In genomic region chr11:98740393-98741050, GRCm38 (mm10) we compare ENCODE assay signal across 8 mouse cellular contexts. TPM values are rescaled to one million over a fixed set of nuclear protein-coding genes. Genes with fewer than 3 reads are reported as not detected.
DNase-seq lines count a peak whose midpoint lies in the region; ATAC-seq and TF ChIP-seq lines count a peak whose summit lies in the region.

Gene Thra, plus strand, starts transcription at chr11:98740638.

- H3K36me3 ChIP-seq in E14TG2a.4 (ENCODE audit: insufficient read depth, low read length): no peaks in the 10 kb centered on the region
- H3K36me3 ChIP-seq in heart, embryonic 10.5 days: no peaks in the 10 kb centered on the region
- no peaks in the 10 kb centered on the region for H3K36me3 ChIP-seq in kidney, embryonic 15.5 days
- no peaks in the 10 kb centered on the region for H3K36me3 ChIP-seq in midbrain, postnatal 0 days (ENCODE audit: insufficient read depth, low read length)

- H3K27me3 ChIP-seq in E14TG2a.4 (ENCODE audit: insufficient read depth, low read length): peaks cover 12% of the 10 kb centered on the region
- H3K27me3 ChIP-seq in heart, embryonic 10.5 days (ENCODE audit: insufficient read depth, poor library complexity, severe bottlenecking): no peaks in the 10 kb centered on the region
- no peaks in the 10 kb centered on the region for H3K27me3 ChIP-seq in kidney, embryonic 15.5 days
- H3K27me3 ChIP-seq in midbrain, postnatal 0 days (ENCODE audit: insufficient read depth, low read length): no peaks in the 10 kb centered on the region

- H3K4me1 ChIP-seq in E14TG2a.4 (replicated peaks; ENCODE audit: low read depth, low read length): peaks cover 74% of the 10 kb centered on the region
- peaks cover 5% of the 10 kb centered on the region; the same call in 1 of the 2 replicates for H3K4me1 ChIP-seq in embryonic fibroblast, embryonic 13.5 days (ENCODE audit: control insufficient read depth, insufficient read depth, low read length)
- H3K4me1 ChIP-seq in heart, embryonic 10.5 days: peaks cover 73% of the 10 kb centered on the region
- H3K4me1 ChIP-seq in kidney, embryonic 15.5 days: peaks cover 52% of the 10 kb centered on the region
- H3K4me1 ChIP-seq in midbrain, postnatal 0 days (ENCODE audit: insufficient read depth, low read length): peaks cover 24% of the 10 kb centered on the region

- H3K27ac ChIP-seq in embryonic fibroblast, embryonic 13.5 days (ENCODE audit: insufficient read depth, low read length): peak within 1 kb of the TSS; percentile 38; the same call in 1 of the 2 replicates
- H3K27ac ChIP-seq in heart, embryonic 10.5 days: peak within 1 kb of the TSS; percentile 99
- peak within 1 kb of the TSS; percentile 95 for H3K27ac ChIP-seq in kidney, embryonic 15.5 days
- peak within 1 kb of the TSS; percentile 99 for H3K27ac ChIP-seq in midbrain, postnatal 0 days (ENCODE audit: low read depth, low read length)

- ATAC-seq in kidney, embryonic 15.5 days (replicated peaks; ENCODE audit: low FRiP score): peak; percentile 72
- peak; percentile 45; the same call in 1 of the 2 replicates for ATAC-seq in midbrain, postnatal 0 days (ENCODE audit: low FRiP score)

- TF ChIP-seq POLR2A in embryonic fibroblast, embryonic 13.5 days (IDR thresholded peaks at IDR 0.05; ENCODE audit: low read depth, low read length): peak; percentile 63; the same call in 1 of the 2 replicates

- peak; percentile 79 to 84 for DNase-seq in adrenal gland, postnatal 36 days
- peak; percentile 92 for DNase-seq in heart, embryonic 10.5 days (ENCODE audit: low spot score)
- peak; percentile 86 for DNase-seq in liver
- DNase-seq in midbrain, postnatal 0 days (ENCODE audit: low spot score): peak; percentile 83
- DNase-seq in thymus, postnatal 25 days: peak; percentile 38

- WGBS in heart, embryonic 10.5 days: 0% methylated on average over 22 of the region's 22 CpGs
- WGBS in kidney, embryonic 15.5 days: under 1% methylated on average over 22 of the region's 22 CpGs
- WGBS in midbrain, postnatal 0 days: under 1% methylated on average over 22 of the region's 22 CpGs

- peak within 1 kb of the TSS; percentile 84 for H3K4me2 ChIP-seq in kidney, embryonic 15.5 days
- H3K4me2 ChIP-seq in midbrain, postnatal 0 days (ENCODE audit: low read depth, low read length, poor library complexity, severe bottlenecking): peak within 1 kb of the TSS; percentile 94

- peak within 1 kb of the TSS; percentile 90 for H3K9ac ChIP-seq in kidney, embryonic 15.5 days
- peak within 1 kb of the TSS; percentile 99 for H3K9ac ChIP-seq in midbrain, postnatal 0 days (replicated peaks; ENCODE audit: low read length, poor library complexity, severe bottlenecking)

- peak within 1 kb of the TSS; percentile 86 for H3K4me3 ChIP-seq in E14TG2a.4 (replicated peaks; ENCODE audit: low read length)
- peak within 1 kb of the TSS; percentile 54 for H3K4me3 ChIP-seq in embryonic fibroblast, embryonic 13.5 days (ENCODE audit: insufficient read depth, low read length)
- H3K4me3 ChIP-seq in heart, embryonic 10.5 days: peak within 1 kb of the TSS; percentile 86
- peak within 1 kb of the TSS; percentile 93 for H3K4me3 ChIP-seq in kidney, embryonic 15.5 days (replicated peaks)
- peak within 1 kb of the TSS; percentile 79 for H3K4me3 ChIP-seq in midbrain, postnatal 0 days (ENCODE audit: low read depth, low read length)

- TF ChIP-seq CTCF in E14TG2a.4 (conservative IDR thresholded peaks at IDR 0.05; ENCODE audit: low read length): no peak
- TF ChIP-seq CTCF in embryonic fibroblast, embryonic 13.5 days (IDR thresholded peaks at IDR 0.05; ENCODE audit: borderline replicate concordance, insufficient read depth, low read length): no peak
- TF ChIP-seq CTCF in midbrain, postnatal 0 days (IDR thresholded peaks at IDR 0.05): no peak

- H3K9me3 ChIP-seq in E14TG2a.4 (ENCODE audit: low read length): no peaks in the 10 kb centered on the region
- no peaks in the 10 kb centered on the region for H3K9me3 ChIP-seq in heart, embryonic 10.5 days
- H3K9me3 ChIP-seq in kidney, embryonic 15.5 days (replicated peaks): no peaks in the 10 kb centered on the region
- H3K9me3 ChIP-seq in midbrain, postnatal 0 days (ENCODE audit: low read length): no peaks in the 10 kb centered on the region

RNA-seq across cellular contexts. Expression of gene Thra, which starts in this region (rescaled TPM):
- total RNA-seq in adrenal gland, postnatal 36 days (2021): 10 to 100 TPM; 69.2 to 91.7 TPM
- 66.0 and 83.9 TPM in 2 replicates for polyA plus RNA-seq in embryonic fibroblast, embryonic 13.5 days (2011; ENCODE audit: insufficient read length, low read depth, missing spikeins)
- 19.2 and 23.2 TPM in 2 replicates for polyA plus RNA-seq in heart, embryonic 10.5 days (2016; fragmentation: Nextera tagmentation; extraction: Ambion mirVana)
- polyA plus RNA-seq in kidney, embryonic 15.5 days (2015; fragmentation: Nextera tagmentation; extraction: Ambion mirVana): 21.7 and 26.9 TPM in 2 replicates
- 774 and 843 TPM in 2 replicates for total RNA-seq in midbrain, postnatal 0 days (2014; rRNA removed)
- 165 and 182 TPM in 2 replicates for polyA plus RNA-seq in midbrain, postnatal 0 days (2015; fragmentation: Nextera tagmentation; extraction: Ambion mirVana)

Comparison
In these comparisons a context has a peak if more than half of its experiments do, and no peak if none do; other contexts are left out.
1. Peak in every context shown above with its lines: DNase-seq, ATAC-seq, H3K4me3 ChIP-seq and H3K27ac ChIP-seq.
2. DNase-seq: peak in every context shown above with its lines; median percentile 92 in heart, embryonic 10.5 days; 86 in liver; 83 in midbrain, postnatal 0 days; 82 in adrenal gland, postnatal 36 days; 38 in thymus, postnatal 25 days.
3. H3K27ac ChIP-seq: peak in every context shown above with its lines; median percentile 99 in heart, embryonic 10.5 days; 99 in midbrain, postnatal 0 days; 95 in kidney, embryonic 15.5 days; 38 in embryonic fibroblast, embryonic 13.5 days.